Mouse (Mus musculus): ENCODE measurements around the gene Arg2. TPM values are rescaled to one million over a fixed set of nuclear protein-coding genes. Genes with fewer than 3 reads are reported as not detected.

Arg2 gene
- polyA plus RNA-seq (2014; fragmentation: Nextera tagmentation; extraction: Ambion mirVana), result 6.7 and 6.9 TPM in 2 replicates

DNA sequence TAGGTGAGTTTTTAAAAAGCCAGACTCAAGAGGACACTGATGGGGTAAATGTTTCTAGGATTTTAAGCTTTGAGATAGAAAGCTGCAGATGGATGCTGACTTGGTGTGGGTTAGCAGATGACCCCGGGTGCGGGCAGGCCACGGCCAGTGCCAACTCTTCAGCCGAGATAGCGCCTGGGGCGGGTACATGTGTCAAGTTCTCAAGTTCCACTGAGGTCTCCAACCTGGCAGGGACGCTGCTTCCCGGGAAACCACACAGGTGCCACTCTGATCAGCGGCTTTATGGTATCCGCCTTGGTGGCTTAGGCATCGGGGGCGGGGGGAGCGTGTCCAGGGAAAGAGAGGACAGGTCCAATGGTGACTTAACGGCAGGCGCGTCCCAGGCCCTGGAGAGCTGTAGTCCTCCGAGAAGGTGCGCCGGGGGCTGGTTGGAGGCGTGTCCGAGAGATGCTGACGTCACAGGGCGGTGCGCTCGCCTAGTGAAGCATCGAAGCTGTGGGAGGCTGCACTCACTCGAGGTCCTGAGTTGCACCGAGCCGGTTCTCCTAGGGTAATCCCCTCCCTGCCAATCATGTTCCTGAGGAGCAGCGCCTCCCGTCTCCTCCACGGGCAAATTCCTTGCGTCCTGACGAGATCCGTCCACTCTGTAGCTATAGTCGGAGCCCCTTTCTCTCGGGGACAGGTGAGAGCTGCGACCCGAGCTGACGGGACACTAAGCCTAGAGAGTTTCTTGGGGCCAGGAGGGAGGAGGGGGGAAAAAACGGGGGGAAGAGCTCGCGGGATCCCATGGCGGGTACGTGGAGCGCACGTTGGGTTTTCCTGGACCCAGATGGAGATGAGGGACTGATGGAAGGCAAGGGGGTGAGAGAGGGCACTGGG is at the start of gene Arg2:
Arg2 (plus strand) TSS at position 479 of the 879 bp plus-strand sequence.
- ATAC-seq (ENCODE audit: insufficient read depth) (peak; percentile 96), DNase-seq (peak; percentile 86)
- Histone ChIP-seq H3K4me1 (ENCODE audit: insufficient read depth) (no peaks in the 10 kb centered on the region), H3K4me2 (peak within 1 kb of the TSS; percentile 78), H3K9ac (peak within 1 kb of the TSS; percentile 38), H3K27ac (ENCODE audit: low read depth) (no peak within 1 kb of the TSS), H3K4me3 (ENCODE audit: low read depth, low read length) (peak within 1 kb of the TSS; percentile 35), H3K9me3 (ENCODE audit: low read depth, low read length) (no peaks in the 10 kb centered on the region), H3K36me3 (ENCODE audit: insufficient read depth) (no peaks in the 10 kb centered on the region), H3K27me3 (ENCODE audit: insufficient read depth, low read length) (peaks cover 33% of the 10 kb centered on the region)
- TF ChIP-seq CTCF (IDR thresholded peaks at IDR 0.05; ENCODE audit: low read depth), result no peak
- WGBS, result under 1% methylated on average over 47 of the region's 47 CpGs

DNA sequence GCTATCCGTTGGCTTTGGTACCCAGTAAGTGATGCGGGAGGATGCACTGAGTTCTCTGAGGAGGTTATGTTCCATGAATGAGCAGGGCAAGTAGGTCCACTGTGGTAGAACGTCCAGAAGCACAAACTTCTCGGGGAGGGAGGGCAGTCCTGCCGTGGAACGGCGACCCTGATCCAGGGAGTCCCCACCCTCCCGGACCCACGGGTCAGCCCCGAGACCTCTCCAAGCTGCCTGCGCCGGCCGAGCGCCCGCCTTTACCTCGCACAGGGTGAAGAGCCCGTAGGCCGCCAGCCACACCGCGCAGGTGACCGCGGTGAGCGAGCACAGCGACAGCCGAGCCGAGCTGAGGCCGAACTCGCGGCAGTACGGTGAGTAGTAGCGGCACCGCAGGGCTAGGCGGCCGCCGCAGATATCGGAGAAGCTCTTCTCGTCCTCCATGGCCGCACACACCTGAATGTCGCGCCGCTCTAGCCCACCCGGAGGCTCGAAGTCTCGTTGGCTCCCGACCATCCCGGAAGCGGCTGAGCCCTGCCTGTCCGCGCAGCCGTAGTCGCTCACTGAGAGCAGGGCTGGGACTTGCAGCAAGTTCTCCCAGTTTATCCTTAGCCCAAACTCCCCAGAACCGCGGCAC is 41.3 kb upstream of the Arg2 start, which contains the start of gene Pigh:
Pigh (minus strand) TSS at position 470 of the 631 bp plus-strand sequence.
- Histone ChIP-seq H3K4me2 (peak within 1 kb of the TSS; percentile 74), H3K36me3 (ENCODE audit: insufficient read depth) (peaks cover 3% of the 10 kb centered on the region; the same call in 1 of the 2 replicates), H3K27ac (ENCODE audit: low read depth) (peak within 1 kb of the TSS; percentile 42; the same call in 1 of the 2 replicates), H3K27me3 (ENCODE audit: insufficient read depth, low read length) (no peaks in the 10 kb centered on the region), H3K9ac (peak within 1 kb of the TSS; percentile 89), H3K4me3 (ENCODE audit: low read depth, low read length) (peak within 1 kb of the TSS; percentile 92), H3K9me3 (ENCODE audit: low read depth, low read length) (no peaks in the 10 kb centered on the region), H3K4me1 (ENCODE audit: insufficient read depth) (no peaks in the 10 kb centered on the region)
- ATAC-seq (ENCODE audit: insufficient read depth) (peak; percentile 98), DNase-seq (peak; percentile 94)
- WGBS, result under 1% methylated on average over 53 of the region's 53 CpGs
- no peak for TF ChIP-seq CTCF (IDR thresholded peaks at IDR 0.05; ENCODE audit: low read depth)

DNA sequence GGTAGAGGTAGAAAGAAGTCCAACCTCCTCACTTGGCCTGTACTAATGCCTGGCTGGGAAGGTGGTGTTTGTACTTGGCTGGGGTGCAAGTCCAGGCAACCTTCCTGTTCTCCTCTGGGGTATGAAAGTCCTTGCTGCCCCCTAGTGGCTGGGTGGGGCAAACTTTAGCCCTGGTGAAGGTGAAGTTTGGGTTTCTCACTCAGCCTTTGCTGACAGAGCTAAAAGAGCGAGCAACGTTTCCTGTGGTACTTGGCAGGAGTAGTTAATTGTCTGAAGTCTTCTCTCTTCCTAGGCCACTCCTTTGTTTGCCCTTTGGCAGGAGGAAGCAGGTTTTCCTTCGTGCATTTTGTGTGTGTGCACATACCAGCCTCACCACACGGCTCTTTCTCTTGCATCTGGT is 38.0 kb upstream of the Arg2 start:
- no peak overlapping the region for H3K4me3 ChIP-seq (ENCODE audit: low read depth, low read length)
- H3K9me3 ChIP-seq (ENCODE audit: low read depth, low read length), result no peaks in the 10 kb centered on the region
- no peak for ATAC-seq (ENCODE audit: insufficient read depth)
- no peaks in the 10 kb centered on the region for H3K36me3 ChIP-seq (ENCODE audit: insufficient read depth)
- H3K4me2 ChIP-seq, result no peak overlapping the region
- peak; percentile 67 for TF ChIP-seq CTCF (IDR thresholded peaks at IDR 0.05; ENCODE audit: low read depth)
- DNase-seq, result peak; percentile 49
- no peak overlapping the region for H3K27ac ChIP-seq (ENCODE audit: low read depth)
- 32% methylated on average over 4 of the region's 4 CpGs for WGBS
- H3K9ac ChIP-seq, result no peak overlapping the region
- no peaks in the 10 kb centered on the region for H3K27me3 ChIP-seq (ENCODE audit: insufficient read depth, low read length)
- H3K4me1 ChIP-seq (ENCODE audit: insufficient read depth), result no peaks in the 10 kb centered on the region

DNA sequence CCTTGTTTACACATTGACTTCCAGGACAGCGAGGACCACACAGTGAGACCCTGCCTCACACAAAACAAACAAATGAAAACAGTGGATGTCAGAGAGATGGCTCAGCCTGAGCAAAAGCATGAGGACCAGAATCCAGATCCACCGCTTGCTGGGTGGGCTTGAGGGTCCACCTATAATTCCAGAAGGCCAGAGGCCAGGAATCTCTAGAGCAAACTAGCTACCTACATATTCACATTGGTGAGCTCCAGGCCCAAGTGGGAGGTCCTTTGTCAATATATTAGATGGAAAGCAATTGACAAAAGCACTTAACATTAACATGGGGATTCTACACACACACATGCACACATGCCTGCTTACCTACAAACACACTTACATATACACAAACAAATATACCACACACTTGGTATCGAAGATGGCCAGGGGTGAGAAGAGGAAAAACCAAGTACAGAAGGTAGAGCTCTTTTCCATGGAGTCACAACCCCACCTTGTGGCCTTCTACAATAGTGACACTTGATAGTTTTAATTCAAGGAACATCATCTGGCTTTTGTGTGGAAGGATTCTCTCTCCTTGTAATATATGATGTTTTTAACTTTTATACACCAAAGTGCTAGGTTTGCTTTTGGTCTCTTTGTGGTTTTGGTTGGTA is 33.3 kb upstream of the Arg2 start:
- no peak overlapping the region for H3K27ac ChIP-seq (ENCODE audit: low read depth)
- TF ChIP-seq CTCF (IDR thresholded peaks at IDR 0.05; ENCODE audit: low read depth), result peak; percentile 70
- DNase-seq (peak; percentile 73), ATAC-seq (ENCODE audit: insufficient read depth) (no peak)
- H3K4me2 ChIP-seq, result no peak overlapping the region
- no peaks in the 10 kb centered on the region for H3K36me3 ChIP-seq (ENCODE audit: insufficient read depth)
- H3K9me3 ChIP-seq (ENCODE audit: low read depth, low read length), result no peaks in the 10 kb centered on the region
- WGBS, result 24% methylated on average over 3 of the region's 3 CpGs
- no peaks in the 10 kb centered on the region for H3K27me3 ChIP-seq (ENCODE audit: insufficient read depth, low read length)
- no peak overlapping the region for H3K4me3 ChIP-seq (ENCODE audit: low read depth, low read length)
- no peak overlapping the region for H3K9ac ChIP-seq
- H3K4me1 ChIP-seq (ENCODE audit: insufficient read depth), result no peaks in the 10 kb centered on the region

DNA sequence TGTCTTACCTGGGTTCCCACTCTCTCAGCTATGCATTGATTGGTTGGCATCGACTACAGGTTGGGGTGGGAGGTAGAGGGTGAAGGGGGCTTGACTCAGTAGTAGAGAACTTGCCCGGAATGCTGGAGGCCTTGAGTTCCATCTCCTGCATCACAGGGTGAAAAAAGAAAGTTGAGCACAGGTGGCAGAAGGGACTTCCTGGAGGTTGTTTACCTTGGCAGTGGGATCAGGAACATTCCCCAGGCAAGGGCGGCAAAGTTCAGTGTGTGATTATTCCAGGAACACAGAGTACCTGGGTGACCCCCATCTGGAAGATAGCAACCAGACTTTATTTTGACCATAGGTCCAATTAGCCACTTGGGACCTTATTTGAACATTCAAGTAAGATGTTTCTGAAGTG is 26.8 kb upstream of the Arg2 start:
- Histone ChIP-seq H3K4me3 (ENCODE audit: low read depth, low read length) (no peak overlapping the region), H3K9me3 (ENCODE audit: low read depth, low read length) (no peaks in the 10 kb centered on the region), H3K4me1 (ENCODE audit: insufficient read depth) (no peaks in the 10 kb centered on the region), H3K9ac (no peak overlapping the region), H3K27me3 (ENCODE audit: insufficient read depth, low read length) (no peaks in the 10 kb centered on the region), H3K27ac (ENCODE audit: low read depth) (no peak overlapping the region), H3K4me2 (no peak overlapping the region), H3K36me3 (ENCODE audit: insufficient read depth) (no peaks in the 10 kb centered on the region)
- ATAC-seq (ENCODE audit: insufficient read depth) (no peak), DNase-seq (no peak)
- WGBS, result 64% methylated on average over 3 of the region's 3 CpGs
- TF ChIP-seq CTCF (IDR thresholded peaks at IDR 0.05; ENCODE audit: low read depth), result no peak

DNA sequence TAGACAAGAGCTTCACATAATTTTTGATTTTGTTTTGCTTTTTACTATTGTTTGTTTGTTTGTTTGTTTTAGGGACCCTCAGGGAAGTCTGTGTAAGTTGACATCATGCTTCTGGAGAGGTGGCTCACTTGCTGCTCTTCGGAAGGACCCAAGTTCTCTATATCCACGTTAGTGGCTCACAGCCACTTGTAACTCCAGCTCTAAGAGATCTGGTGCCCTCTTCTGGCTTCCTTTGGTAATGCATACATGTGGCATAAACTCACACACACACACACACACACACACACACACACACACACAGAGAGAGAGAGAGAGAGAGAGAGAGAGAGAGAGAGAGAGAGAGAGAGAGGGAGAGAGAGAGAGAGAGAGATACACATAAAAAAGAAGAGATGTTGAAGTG is 26.0 kb upstream of the Arg2 start:
- 67% methylated on average over 2 of the region's 2 CpGs for WGBS
- TF ChIP-seq CTCF (IDR thresholded peaks at IDR 0.05; ENCODE audit: low read depth), result peak; percentile 23; the same call in 1 of the 2 replicates
- Histone ChIP-seq H3K4me2 (no peak overlapping the region), H3K36me3 (ENCODE audit: insufficient read depth) (no peaks in the 10 kb centered on the region), H3K27ac (ENCODE audit: low read depth) (no peak overlapping the region), H3K4me1 (ENCODE audit: insufficient read depth) (no peaks in the 10 kb centered on the region), H3K27me3 (ENCODE audit: insufficient read depth, low read length) (no peaks in the 10 kb centered on the region), H3K9ac (no peak overlapping the region), H3K9me3 (ENCODE audit: low read depth, low read length) (no peaks in the 10 kb centered on the region), H3K4me3 (ENCODE audit: low read depth, low read length) (no peak overlapping the region)
- no peak for ATAC-seq (ENCODE audit: insufficient read depth)
- DNase-seq, result no peak
